Mouse (Mus musculus) lung, postnatal 0 days (tissue): ENCODE results near the gene Tmem132c. TPM values are rescaled to one million over a fixed set of nuclear protein-coding genes. Genes with fewer than 3 reads are reported as not detected.

Experiments
- ATAC-seq: fragments of 200-750 bp; cut with Nextera tagmentation; 2 replicates; pipeline ENCODE4 v1.8.0; 2017; ENCODE audit warnings: moderate library complexity
- DNase-seq: peaks from one replicate; pipeline ENCODE4 v3.0.0-alpha.2; 2016; ENCODE audit warnings: low spot score
- H3K27ac ChIP-seq: fragments of 300-500 bp; sonication (generic); 2 replicates; pipeline ENCODE4 v1.5.1; 2014; ENCODE audit warnings: antibody characterized with exemption, mild to moderate bottlenecking, low read length, mixed read lengths
- H3K27me3 ChIP-seq: fragments of 300-500 bp; sonication (generic); replicated peaks from 2 replicates; pipeline ENCODE4 v1.6.1; 2014; ENCODE audit warnings: low read length, mixed read lengths; ENCODE audit not compliant: insufficient read depth
- H3K36me3 ChIP-seq: fragments of 300-500 bp; sonication (generic); 2 replicates; pipeline ENCODE4 v1.6.1; 2014; ENCODE audit warnings: low read length, mixed read lengths; ENCODE audit not compliant: insufficient read depth
- H3K4me1 ChIP-seq: fragments of 300-500 bp; sonication (generic); 2 replicates; pipeline ENCODE4 v1.6.1; 2014; ENCODE audit warnings: antibody characterized with exemption, low read depth, low read length, mixed read lengths; ENCODE audit not compliant: insufficient read depth
- H3K4me2 ChIP-seq: fragments of 300-500 bp; sonication (generic); replicated peaks from 2 replicates; pipeline ENCODE4 v1.6.1; 2014; ENCODE audit warnings: low read depth, mild to moderate bottlenecking, low read length, moderate library complexity, mixed read lengths
- H3K4me3 ChIP-seq: fragments of 300-500 bp; sonication (generic); 2 replicates; pipeline ENCODE4 v1.5.1; 2014; ENCODE audit warnings: low read depth, low read length
- H3K9ac ChIP-seq: fragments of 300-500 bp; sonication (generic); replicated peaks from 2 replicates; pipeline ENCODE4 v1.6.1; 2014; ENCODE audit warnings: low read depth, mild to moderate bottlenecking
- H3K9me3 ChIP-seq: fragments of 300-500 bp; sonication (generic); 2 replicates; pipeline ENCODE4 v1.6.1; 2016; ENCODE audit warnings: low read length, mixed read lengths
- CTCF ChIP-seq: IDR thresholded peaks from 2 replicates; pipeline ENCODE4 v1.5.1; 2016; ENCODE audit warnings: antibody characterized with exemption, mild to moderate bottlenecking
- EP300 ChIP-seq: IDR thresholded peaks from 2 replicates; pipeline ENCODE4 v1.6.1; 2016; ENCODE audit warnings: antibody characterized with exemption, mild to moderate bottlenecking, control low read depth
- WGBS: fragments of 180-500 bp; shearing (Covaris S2); extraction: QIAGEN DNeasy Blood & Tissue Kit; methylation state at CpG from one replicate; pipeline ENCODE4 v1.1.7; 2014; 5-methylcytosine and 5-hydroxymethylcytosine counted together
- polyA plus RNA-seq: library from polyadenylated mRNA; unstranded; fragments of >200 nt; fragmentation: Nextera tagmentation; extraction: Ambion mirVana; gene quantifications from 2 replicates; pipeline ENCODE4 v1.2.1, GENCODE M21; 2015

The Tmem132c gene
- polyA plus RNA-seq, 1 experiment from 2014 or later: 11.1 TPM

DNA sequence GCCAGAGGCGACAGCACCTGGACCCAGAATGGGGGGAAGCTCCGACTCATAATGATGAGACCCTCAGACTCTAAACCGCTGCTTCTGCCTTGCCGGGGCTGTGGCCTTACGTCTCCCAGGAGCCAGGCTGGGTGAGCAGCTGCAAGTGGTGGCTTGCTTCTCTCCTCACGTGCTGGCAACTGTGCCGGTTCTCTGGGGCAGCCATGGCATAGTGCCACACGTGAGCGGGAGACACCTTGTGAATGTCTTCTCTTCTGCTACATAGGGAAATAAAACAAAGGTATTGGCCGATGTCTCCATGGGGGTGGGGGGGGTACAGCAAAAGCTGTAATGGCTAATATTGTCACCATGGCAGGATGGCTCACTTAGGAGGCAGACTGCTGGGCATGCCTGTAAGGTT, 214.5 kb downstream of the Tmem132c start:
- no peak overlapping the region for H3K9ac ChIP-seq
- H3K27ac ChIP-seq: no peak overlapping the region
- H3K9me3 ChIP-seq: no peaks in the 10 kb centered on the region
- DNase-seq: no peak
- H3K27me3 ChIP-seq: no peaks in the 10 kb centered on the region
- no peak overlapping the region for H3K4me2 ChIP-seq
- H3K36me3 ChIP-seq: no peaks in the 10 kb centered on the region
- H3K4me1 ChIP-seq: no peaks in the 10 kb centered on the region
- ATAC-seq: no peak
- no peak overlapping the region for H3K4me3 ChIP-seq
- no peak for TF ChIP-seq EP300
- no peak for TF ChIP-seq CTCF
- 83% methylated on average over 10 of the region's 10 CpGs for WGBS

DNA sequence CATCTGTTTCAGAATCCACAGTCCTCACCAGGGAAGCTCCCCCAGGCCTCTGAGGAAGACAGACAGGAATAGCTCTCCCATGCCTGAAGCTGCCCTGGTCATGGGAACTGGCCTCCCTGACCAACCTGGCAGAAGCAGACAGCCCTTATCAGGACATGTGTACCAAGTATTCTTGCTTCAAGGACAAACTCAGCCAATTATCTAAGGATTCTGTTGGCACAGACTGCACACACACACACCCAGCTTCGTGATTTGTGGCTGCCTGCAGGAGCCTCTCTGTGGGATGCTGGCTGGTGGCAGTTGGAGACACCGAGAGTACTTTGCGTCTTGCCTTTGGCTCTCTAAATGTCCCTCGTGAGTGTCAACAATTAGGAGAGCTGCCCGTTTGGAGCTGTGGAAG, 226.5 kb downstream of the Tmem132c start:
- Histone ChIP-seq H3K27me3 (no peaks in the 10 kb centered on the region), H3K27ac (no peak overlapping the region), H3K4me2 (no peak overlapping the region), H3K9me3 (no peaks in the 10 kb centered on the region), H3K4me1 (no peaks in the 10 kb centered on the region), H3K4me3 (no peak overlapping the region), H3K36me3 (no peaks in the 10 kb centered on the region), H3K9ac (no peak overlapping the region)
- TF ChIP-seq EP300 (no peak), CTCF (no peak)
- WGBS: 34% methylated on average over 5 of the region's 5 CpGs
- no peak for DNase-seq
- ATAC-seq: no peak

DNA sequence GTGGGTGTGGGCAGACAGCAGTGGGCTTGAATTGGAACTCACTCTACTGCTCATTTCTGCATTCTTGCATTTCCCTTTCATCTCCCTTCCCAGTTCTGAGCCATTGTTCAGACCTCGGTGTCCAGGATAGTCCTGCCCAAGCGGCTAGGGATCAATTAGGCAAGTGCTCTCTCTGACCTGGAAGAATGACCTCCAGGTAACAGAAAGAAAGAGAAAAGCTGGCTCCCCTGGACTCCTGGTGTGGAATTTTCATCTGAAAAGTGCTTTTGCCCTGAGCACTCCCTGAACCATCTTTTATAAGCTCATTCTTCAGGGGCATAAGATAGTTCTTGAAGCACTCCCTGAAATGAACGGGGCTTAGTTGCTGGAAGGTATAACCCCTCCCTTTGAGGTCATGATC, 228.7 kb downstream of the Tmem132c start:
- Histone ChIP-seq H3K27ac (no peak overlapping the region), H3K9ac (no peak overlapping the region), H3K27me3 (no peaks in the 10 kb centered on the region), H3K4me1 (no peaks in the 10 kb centered on the region), H3K4me3 (no peak overlapping the region), H3K36me3 (no peaks in the 10 kb centered on the region), H3K4me2 (no peak overlapping the region), H3K9me3 (no peaks in the 10 kb centered on the region)
- TF ChIP-seq CTCF (no peak), EP300 (no peak)
- ATAC-seq: no peak
- DNase-seq: no peak
- 42% methylated on average over 3 of the region's 3 CpGs for WGBS

DNA sequence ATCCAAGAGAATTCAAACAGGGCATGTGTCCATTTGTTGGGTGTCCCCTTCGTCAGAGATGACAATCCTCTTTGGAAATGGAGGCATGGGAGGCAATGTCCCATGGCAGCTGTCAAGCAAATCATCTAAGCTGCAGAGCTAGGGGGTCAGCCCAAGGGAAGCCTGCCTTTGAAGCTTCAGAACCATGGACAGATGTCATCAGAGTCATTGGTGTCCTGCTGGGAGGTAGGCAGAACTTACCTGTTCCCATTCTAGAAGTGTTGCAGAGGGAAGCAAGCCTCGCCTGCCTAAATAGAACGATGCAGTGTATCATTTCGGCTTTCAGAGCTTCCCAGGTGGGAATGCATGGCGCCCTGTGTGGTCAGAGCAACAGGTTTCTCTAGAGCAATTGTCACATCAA, 230.3 kb downstream of the Tmem132c start:
- Histone ChIP-seq H3K4me3 (no peak overlapping the region), H3K4me2 (no peak overlapping the region), H3K27ac (no peak overlapping the region), H3K9me3 (no peaks in the 10 kb centered on the region), H3K27me3 (no peaks in the 10 kb centered on the region), H3K36me3 (no peaks in the 10 kb centered on the region), H3K9ac (no peak overlapping the region), H3K4me1 (no peaks in the 10 kb centered on the region)
- TF ChIP-seq EP300 (no peak), CTCF (no peak)
- ATAC-seq: no peak
- DNase-seq: no peak
- 51% methylated on average over 5 of the region's 5 CpGs for WGBS

DNA sequence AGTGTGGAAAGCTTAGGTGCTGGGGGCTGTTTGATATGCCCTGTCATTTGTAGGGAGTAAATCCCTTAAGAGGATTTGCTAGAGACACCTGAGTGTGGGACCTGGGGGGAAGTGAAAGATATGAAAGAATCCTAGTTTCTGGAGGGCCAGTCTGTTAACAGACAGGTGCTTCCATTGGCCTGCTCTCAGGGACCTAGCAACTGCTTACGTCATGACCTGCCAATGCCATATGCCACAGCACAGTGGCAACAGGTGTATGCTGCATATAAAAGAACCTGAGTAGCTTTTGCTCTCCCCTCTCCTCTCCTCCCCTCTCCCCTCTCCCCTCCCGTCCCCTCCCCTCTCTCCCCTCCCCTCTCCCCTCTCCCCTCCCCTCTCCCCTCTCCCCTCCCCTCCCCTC, 232.1 kb downstream of the Tmem132c start:
- no peak for TF ChIP-seq CTCF
- TF ChIP-seq EP300: no peak
- Histone ChIP-seq H3K9ac (no peak overlapping the region), H3K27me3 (no peaks in the 10 kb centered on the region), H3K27ac (no peak overlapping the region), H3K4me3 (no peak overlapping the region), H3K4me2 (no peak overlapping the region), H3K36me3 (no peaks in the 10 kb centered on the region), H3K4me1 (no peaks in the 10 kb centered on the region), H3K9me3 (no peaks in the 10 kb centered on the region)
- ATAC-seq (no peak), DNase-seq (no peak)
- WGBS: 60% methylated on average over 1 of the region's 2 CpGs

DNA sequence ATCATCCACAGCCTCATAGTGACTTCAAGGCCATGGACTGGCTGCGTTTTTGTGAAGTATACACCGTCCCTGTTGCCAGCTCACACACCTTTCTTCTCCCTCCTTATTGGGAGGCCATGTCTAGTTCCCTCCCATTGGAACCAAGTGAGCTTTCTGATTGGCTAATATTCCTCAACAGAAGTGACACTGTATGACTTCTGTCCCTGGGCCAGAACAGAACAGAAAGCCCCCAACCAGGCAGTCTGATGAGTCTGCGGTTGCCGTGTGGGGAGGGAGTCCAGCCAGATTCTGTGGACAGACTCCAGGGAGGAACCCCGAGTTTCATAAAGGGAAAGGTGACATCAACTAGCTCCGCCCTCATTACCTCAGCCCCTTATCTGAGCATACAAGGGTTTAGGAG, 233.2 kb downstream of the Tmem132c start:
- no peak for TF ChIP-seq CTCF
- TF ChIP-seq EP300: no peak
- no peak for ATAC-seq
- Histone ChIP-seq H3K4me2 (no peak overlapping the region), H3K4me1 (no peaks in the 10 kb centered on the region), H3K9ac (no peak overlapping the region), H3K27me3 (no peaks in the 10 kb centered on the region), H3K27ac (no peak overlapping the region), H3K36me3 (no peaks in the 10 kb centered on the region), H3K4me3 (no peak overlapping the region), H3K9me3 (no peaks in the 10 kb centered on the region)
- 80% methylated on average over 6 of the region's 6 CpGs for WGBS
- no peak for DNase-seq

DNA sequence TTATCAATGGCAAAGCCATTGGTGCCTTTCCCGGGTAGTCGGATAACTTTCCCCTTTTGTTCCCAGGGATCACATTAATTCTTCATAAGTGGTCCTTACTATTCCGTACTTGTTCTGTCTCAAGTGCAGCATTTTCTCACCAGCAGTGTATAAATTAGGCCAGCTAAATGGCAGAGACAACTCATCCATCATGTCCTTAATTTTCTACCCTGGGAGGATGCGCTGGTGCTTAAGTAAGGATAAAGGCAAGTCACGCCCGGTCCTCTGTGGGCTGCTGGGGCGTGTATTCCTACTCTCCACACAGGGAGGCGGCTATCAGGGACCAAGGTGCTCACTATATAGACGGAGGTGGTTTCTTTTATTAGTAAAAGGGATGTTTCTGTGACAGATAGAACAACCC, 236.2 kb downstream of the Tmem132c start:
- Histone ChIP-seq H3K4me3 (no peak overlapping the region), H3K36me3 (no peaks in the 10 kb centered on the region), H3K9me3 (no peaks in the 10 kb centered on the region), H3K27me3 (no peaks in the 10 kb centered on the region), H3K4me2 (no peak overlapping the region), H3K9ac (no peak overlapping the region), H3K4me1 (no peaks in the 10 kb centered on the region), H3K27ac (no peak overlapping the region)
- no peak for TF ChIP-seq CTCF
- TF ChIP-seq EP300: no peak
- 35% methylated on average over 9 of the region's 9 CpGs for WGBS
- ATAC-seq (no peak), DNase-seq (no peak)
